ENCODE assay signal across 34 mouse cellular contexts in the genomic region with DNA sequence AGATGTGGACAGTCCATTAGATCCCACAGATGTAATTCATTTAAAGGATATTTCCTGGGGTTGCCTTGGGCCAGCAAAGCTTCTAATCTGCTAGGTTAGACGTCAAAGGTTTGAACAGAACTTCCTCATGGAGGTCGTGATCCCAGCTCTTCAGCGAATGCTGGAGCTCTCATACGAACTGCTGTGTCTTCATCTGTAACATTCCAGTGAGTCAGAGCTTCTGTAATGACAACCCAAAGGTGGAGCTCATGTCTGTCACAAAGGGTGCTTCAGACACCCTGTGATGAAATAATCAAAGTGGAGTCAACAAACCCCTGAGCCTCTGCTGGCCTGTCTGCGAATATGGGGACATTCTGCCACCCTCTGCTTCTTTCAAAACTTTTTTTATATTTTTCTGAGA. TPM values are rescaled to one million over a fixed set of nuclear protein-coding genes. Genes with fewer than 3 reads are reported as not detected.
DNase-seq lines count a peak whose midpoint lies in the region; ATAC-seq lines count a peak whose summit lies in the region.
"Had no signal": no experiment of that assay in that cellular context is flagged by ENCODE, and none has a peak within 500 bp of the region (broad histone marks: within the 10 kb centered on the region; RNA-seq: fewer than 3 reads in every experiment).

No protein-coding gene starts in this region.

- H3K9me3 ChIP-seq in hindbrain, embryonic 13.5 days: peaks cover 3% of the 10 kb centered on the region; the same call in 1 of the 2 replicates
- H3K9me3 ChIP-seq in hindbrain, embryonic 12.5 days (replicated peaks): no peaks in the 10 kb centered on the region
- H3K9me3 ChIP-seq: embryonic facial prominence, embryonic 12.5 days; midbrain, embryonic 10.5 days; midbrain, embryonic 15.5 days; neural tube, embryonic 12.5 days had no signal

- 81% methylated on average over 5 of the region's 5 CpGs for WGBS in hindbrain, embryonic 13.5 days
- 73% methylated on average over 5 of the region's 5 CpGs for WGBS in hindbrain, embryonic 12.5 days

- H3K27me3 ChIP-seq in hindbrain, embryonic 13.5 days: no peaks in the 10 kb centered on the region
- H3K27me3 ChIP-seq in hindbrain, embryonic 12.5 days: no peaks in the 10 kb centered on the region
- H3K27me3 ChIP-seq: embryonic facial prominence, embryonic 12.5 days; midbrain, embryonic 15.5 days; neural tube, embryonic 12.5 days had no signal

- no peak overlapping the region for H3K4me3 ChIP-seq in hindbrain, embryonic 13.5 days
- H3K4me3 ChIP-seq in hindbrain, embryonic 12.5 days: no peak overlapping the region
- H3K4me3 ChIP-seq: embryonic facial prominence, embryonic 12.5 days; gastrocnemius, adult 2 months; midbrain, embryonic 10.5 days; midbrain, embryonic 15.5 days; myocyte; neural tube, embryonic 12.5 days had no signal

- no peak overlapping the region for H3K27ac ChIP-seq in hindbrain, embryonic 13.5 days
- H3K27ac ChIP-seq in hindbrain, embryonic 12.5 days: no peak overlapping the region
- H3K27ac ChIP-seq: embryonic facial prominence, embryonic 12.5 days; gastrocnemius, adult 2 months; kidney, postnatal 0 days; macrophage; midbrain, embryonic 10.5 days; midbrain, embryonic 15.5 days; neural tube, embryonic 12.5 days had no signal

- ATAC-seq in hindbrain, embryonic 13.5 days (ENCODE audit: low FRiP score): no peak
- no peak for ATAC-seq in hindbrain, embryonic 12.5 days (ENCODE audit: low FRiP score)
- ATAC-seq: forebrain, embryonic 14.5 days; intestine, embryonic 16.5 days; midbrain, embryonic 15.5 days had no signal

- no peak overlapping the region for H3K9ac ChIP-seq in hindbrain, embryonic 13.5 days
- H3K9ac ChIP-seq in hindbrain, embryonic 12.5 days: no peak overlapping the region
- H3K9ac ChIP-seq: embryonic facial prominence, embryonic 12.5 days; midbrain, embryonic 15.5 days; neural tube, embryonic 12.5 days had no signal

- H3K4me1 ChIP-seq in hindbrain, embryonic 13.5 days (replicated peaks): no peaks in the 10 kb centered on the region
- H3K4me1 ChIP-seq in hindbrain, embryonic 12.5 days: no peaks in the 10 kb centered on the region
- H3K4me1 ChIP-seq: embryonic facial prominence, embryonic 12.5 days; midbrain, embryonic 10.5 days; midbrain, embryonic 15.5 days; neural tube, embryonic 12.5 days had no signal

- intact Hi-C loops in heart, postnatal 25 days (cut with DNase I): no loop called here

- peak; percentile 55 for DNase-seq in heart, adult 11 months
- DNase-seq in heart, postnatal 25 days (ENCODE audit: low spot score): no peak
- peak; percentile 18 for DNase-seq in lung, postnatal 25 days (ENCODE audit: low spot score)
- DNase-seq in lung, postnatal 10 days: no peak
- peak; percentile 52 for DNase-seq in 416B (ENCODE audit: low read depth)
- peak; percentile 17 to 33 for DNase-seq in monocyte, adult 2 months (ENCODE audit: low read depth in 1 of 2, low spot score in 2 of 2)
- DNase-seq: adrenal gland, postnatal 14 days; cerebellum, adult 11 months; cerebellum, adult 9-10 months; embryo, embryonic 11 days; gastrocnemius, adult 2 months; gastrocnemius, postnatal 36 days; heart, postnatal 14 days; kidney, adult 8-10 months; kidney, postnatal 4 days; liver; right cerebral cortex, postnatal 4 days had no signal

- H3K36me3 ChIP-seq in hindbrain, embryonic 13.5 days: no peaks in the 10 kb centered on the region
- H3K36me3 ChIP-seq in hindbrain, embryonic 12.5 days: no peaks in the 10 kb centered on the region
- H3K36me3 ChIP-seq: embryonic facial prominence, embryonic 12.5 days; midbrain, embryonic 10.5 days; midbrain, embryonic 15.5 days; neural tube, embryonic 12.5 days had no signal

- H3K4me2 ChIP-seq in hindbrain, embryonic 13.5 days: no peak overlapping the region
- H3K4me2 ChIP-seq in hindbrain, embryonic 12.5 days (replicated peaks): no peak overlapping the region
- H3K4me2 ChIP-seq: embryonic facial prominence, embryonic 12.5 days; midbrain, embryonic 15.5 days; neural tube, embryonic 12.5 days had no signal

RNA-seq across cellular contexts. Expression of gene Trem1, which starts 2.0 kb away (rescaled TPM):
- total RNA-seq in heart, postnatal 25 days (2021): not detected
- not detected in 2 replicates for polyA plus RNA-seq in hindbrain, embryonic 13.5 days (2015; fragmentation: Nextera tagmentation; extraction: Ambion mirVana)
- 0.10 and 0.14 TPM in 2 replicates for polyA plus RNA-seq in hindbrain, embryonic 12.5 days (2016; fragmentation: Nextera tagmentation; extraction: Ambion mirVana)
- total RNA-seq: gastrocnemius, adult 2 months; gastrocnemius, postnatal 36 days; layer of hippocampus, adult 8-10 months; layer of hippocampus, postnatal 25 days; MEL had no signal
- polyA plus RNA-seq: forebrain, embryonic 14.5 days; hindbrain, embryonic 11.5 days; midbrain, embryonic 10.5 days; midbrain, embryonic 15.5 days; myocyte; neural tube, embryonic 12.5 days had no signal

RNA-seq across cellular contexts. Expression of gene Trem3, which starts 13.0 kb away (rescaled TPM):
- total RNA-seq in heart, postnatal 25 days (2021): not detected
- not detected in 2 replicates for polyA plus RNA-seq in hindbrain, embryonic 13.5 days (2015; fragmentation: Nextera tagmentation; extraction: Ambion mirVana)
- polyA plus RNA-seq in hindbrain, embryonic 12.5 days (2016; fragmentation: Nextera tagmentation; extraction: Ambion mirVana): not detected in 2 replicates
- total RNA-seq: gastrocnemius, adult 2 months; gastrocnemius, postnatal 36 days; heart, postnatal 14 days; layer of hippocampus, adult 8-10 months; layer of hippocampus, postnatal 25 days; MEL had no signal
- polyA plus RNA-seq: embryonic facial prominence, embryonic 12.5 days; forebrain, embryonic 14.5 days; heart, embryonic 14.5 days; hindbrain, embryonic 11.5 days; limb, embryonic 11.5 days; midbrain, embryonic 10.5 days; midbrain, embryonic 15.5 days; neural tube, embryonic 12.5 days had no signal

RNA-seq across cellular contexts. Expression of gene Treml4, which starts 29.5 kb away (rescaled TPM):
- under 1 TPM in 1 of 2 experiments, not detected in 1; 0.28 TPM for total RNA-seq in heart, postnatal 25 days (2021)
- polyA plus RNA-seq in hindbrain, embryonic 13.5 days (2015; fragmentation: Nextera tagmentation; extraction: Ambion mirVana): not detected in 2 replicates
- not detected in 2 replicates for polyA plus RNA-seq in hindbrain, embryonic 12.5 days (2016; fragmentation: Nextera tagmentation; extraction: Ambion mirVana)
- total RNA-seq: gastrocnemius, adult 2 months; gastrocnemius, postnatal 36 days; layer of hippocampus, adult 8-10 months; layer of hippocampus, postnatal 25 days had no signal
- polyA plus RNA-seq: midbrain, embryonic 15.5 days; myocyte had no signal

Comparison
In these comparisons a context has a peak if more than half of its experiments do, and no peak if none do; other contexts are left out.
1. DNase-seq: peak in heart, adult 11 months (single experiment), lung, postnatal 25 days (single experiment), 416B (single experiment) and monocyte, adult 2 months (2 of 2); none in heart, postnatal 25 days (single experiment) and lung, postnatal 10 days (single experiment).